Mouse (Mus musculus) urinary bladder, postnatal 25 days (tissue): Measurements from ENCODE around the gene Tmem184c.

Experiments
- DNase-seq: peaks from one replicate; pipeline ENCODE4 v3.0.0; 2022; ENCODE audit warnings: low spot score

Gene Tmem184c

GRCm38 (mm10) chr8:77610374-77610969 is at the start of gene Tmem184c:
Tmem184c (minus strand) TSS chr8:77610698.
- peak; percentile 95 for DNase-seq

- no peak for DNase-seq
Measured at GRCm38 (mm10) chr8:77659534-77660080, 49.1 kb upstream of the Tmem184c start.

- DNase-seq: no peak
Measured at GRCm38 (mm10) chr8:77658356-77658755, 47.9 kb upstream of the Tmem184c start.

GRCm38 (mm10) chr8:77650646-77651190 is 40.2 kb upstream of the Tmem184c start:
- DNase-seq: no peak

DNA sequence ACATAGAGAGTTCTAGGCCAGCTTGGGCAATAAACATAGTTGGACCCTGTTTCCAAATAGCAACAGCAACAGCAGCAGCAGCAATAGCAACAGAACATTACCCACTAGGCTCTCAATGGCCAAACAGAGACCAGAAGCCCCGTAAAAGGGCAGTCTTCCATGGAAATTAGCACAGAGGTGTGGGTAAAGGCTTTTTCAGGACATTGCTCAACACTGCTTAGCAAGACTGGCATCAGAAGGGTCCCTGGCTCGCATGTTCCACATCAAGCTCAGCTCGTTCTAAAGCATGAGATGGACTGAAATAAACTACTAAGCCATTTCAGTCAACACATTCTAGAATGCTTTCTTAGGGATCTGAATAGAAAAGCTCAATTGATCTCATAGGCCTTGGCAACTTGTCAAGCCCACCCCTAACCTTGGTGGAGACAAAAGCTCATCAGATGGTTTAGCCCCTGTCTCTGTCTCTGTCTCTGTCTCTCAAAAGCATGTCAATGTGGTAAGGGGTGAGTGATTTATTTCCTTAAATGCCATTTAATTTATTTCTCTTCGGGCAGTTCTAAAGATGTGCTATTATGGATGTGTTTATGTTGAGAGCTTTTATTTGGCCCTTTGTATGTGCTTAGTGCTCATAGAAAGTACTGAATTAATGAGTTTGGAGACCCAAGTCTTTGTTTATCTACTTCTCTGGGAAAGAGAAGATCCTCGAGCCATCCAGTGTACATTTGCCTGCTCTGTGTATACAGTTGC is 29.8 kb upstream of the Tmem184c start:
- no peak for DNase-seq

DNA sequence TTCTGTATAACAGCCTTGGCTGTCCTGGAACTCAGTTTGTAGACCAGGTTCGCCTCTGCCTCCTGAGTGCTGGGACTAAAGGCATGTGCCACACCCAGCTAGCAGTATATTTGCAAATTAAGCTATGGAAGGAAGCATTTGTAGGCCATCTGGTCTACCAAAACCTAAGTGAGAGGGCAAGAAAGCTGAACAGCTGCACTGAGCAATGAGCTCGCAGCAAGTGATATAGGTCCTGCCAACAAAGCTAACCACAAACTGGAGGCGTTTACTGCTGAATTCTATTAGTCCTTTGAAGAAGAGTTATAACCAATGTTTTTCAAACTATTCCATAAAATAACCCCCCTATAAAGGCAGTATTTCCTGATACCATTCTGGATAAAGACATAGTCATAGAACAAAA is 27.1 kb upstream of the Tmem184c start:
- DNase-seq: no peak

DNA sequence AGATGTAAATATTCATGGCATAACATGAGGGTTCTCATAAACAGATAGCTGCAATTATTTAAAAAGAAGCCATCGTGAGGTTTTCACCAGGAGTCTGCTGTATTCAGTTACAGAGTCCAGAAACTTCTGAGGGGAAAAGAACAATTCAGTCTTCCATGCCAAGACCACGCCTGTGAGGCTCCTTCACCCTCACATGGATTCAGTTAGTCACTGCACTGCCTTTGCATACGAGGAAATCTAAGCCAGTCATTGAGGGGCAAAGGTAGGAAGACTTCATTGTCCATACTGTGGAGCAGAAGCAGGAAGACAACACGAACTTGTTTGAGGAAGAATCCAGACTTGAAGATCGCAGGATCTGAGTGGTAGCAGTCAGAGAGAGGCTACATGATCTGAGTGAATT is 23.5 kb upstream of the Tmem184c start:
- no peak for DNase-seq

GRCm38 (mm10) chr8:77633211-77633610 is 22.7 kb upstream of the Tmem184c start:
- DNase-seq: no peak

DNA sequence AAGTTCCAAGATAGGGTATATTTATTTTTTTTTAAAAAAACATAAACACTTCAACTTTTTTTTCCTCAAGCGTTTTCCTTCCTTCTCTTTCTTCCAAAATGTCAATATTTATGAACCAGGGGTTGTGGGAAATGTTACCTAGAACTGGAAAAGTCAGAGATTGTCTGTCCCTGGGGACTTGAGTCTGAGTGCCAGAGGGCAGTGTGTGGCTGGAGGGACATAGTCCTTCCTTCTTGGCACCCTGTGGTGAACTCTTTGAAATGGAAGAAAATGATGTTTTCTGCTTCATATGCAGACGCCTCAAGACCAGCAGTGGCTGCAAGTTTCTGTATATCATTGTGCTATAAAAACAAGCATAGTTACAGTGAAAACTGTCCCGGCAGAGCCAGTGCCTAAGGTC is 20.2 kb upstream of the Tmem184c start:
- DNase-seq: no peak

- peak; percentile 80 for DNase-seq
Measured at GRCm38 (mm10) chr8:77629858-77630537, 19.5 kb upstream of the Tmem184c start.

DNA sequence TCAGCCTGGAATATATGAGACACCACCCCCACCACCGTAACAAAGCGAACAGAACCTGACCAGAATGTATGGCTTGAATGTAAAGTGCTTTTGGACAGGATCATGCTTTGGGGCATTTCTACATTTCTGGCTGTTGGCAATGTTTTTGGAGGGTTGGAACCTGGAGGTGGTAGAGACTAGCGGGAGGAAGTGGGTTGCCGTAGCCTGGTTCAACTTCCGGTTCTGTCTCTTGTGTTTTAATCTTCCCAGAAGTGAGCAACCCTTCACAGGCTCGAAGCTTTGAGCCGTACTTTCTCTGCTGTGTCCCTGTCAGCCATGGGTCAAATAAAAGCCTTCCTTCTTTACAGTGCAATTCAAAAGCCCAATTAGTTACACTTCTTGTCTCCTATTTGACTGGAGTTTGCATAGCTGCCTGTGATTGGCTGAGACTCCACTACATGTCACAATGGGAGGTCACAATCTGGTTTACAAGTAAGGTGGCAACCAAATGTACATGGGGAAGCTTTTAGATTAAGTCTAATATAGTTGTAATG is 13.2 kb upstream of the Tmem184c start:
- no peak for DNase-seq

DNA sequence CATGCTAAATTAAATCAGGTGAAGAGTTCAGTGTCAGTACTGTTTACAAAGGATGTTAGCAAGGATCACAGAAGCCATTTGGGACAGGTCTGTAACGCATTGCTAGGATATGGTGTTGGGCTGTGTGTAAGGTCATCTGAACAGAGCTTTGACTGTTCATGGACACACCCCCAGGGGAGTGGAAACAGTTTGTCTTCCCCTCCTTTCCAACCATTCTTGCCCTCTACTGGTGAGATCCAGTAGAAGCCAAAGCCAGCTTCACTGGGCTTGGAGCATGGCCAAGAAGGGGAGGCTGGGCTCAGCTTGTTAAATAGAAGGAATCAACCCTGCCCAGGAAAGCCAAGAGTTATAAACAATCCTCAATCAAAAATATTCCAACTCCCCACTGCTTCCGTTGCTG is 7.4 kb upstream of the Tmem184c start:
- peak; percentile 37 for DNase-seq

DNA sequence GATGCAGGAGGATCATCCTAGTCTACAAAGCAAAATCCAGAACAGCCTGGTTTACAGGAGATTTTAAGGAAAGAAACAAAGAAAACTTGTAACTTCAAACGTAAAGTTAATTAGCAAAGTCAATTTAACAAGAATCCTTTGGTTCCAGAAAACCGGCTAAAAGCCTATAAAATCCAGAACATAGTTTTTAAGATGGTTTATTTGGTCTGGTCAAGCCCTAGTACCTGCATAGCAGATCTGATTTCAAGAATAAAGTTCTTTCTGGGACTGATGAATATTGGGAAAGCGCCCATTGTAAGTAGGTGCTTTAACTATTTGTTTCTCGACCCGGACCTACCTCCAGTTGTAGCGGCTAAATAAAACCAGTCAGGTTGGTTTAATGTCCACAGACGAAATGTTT is 877 bp downstream of the Tmem184c start:
- DNase-seq: no peak

DNA sequence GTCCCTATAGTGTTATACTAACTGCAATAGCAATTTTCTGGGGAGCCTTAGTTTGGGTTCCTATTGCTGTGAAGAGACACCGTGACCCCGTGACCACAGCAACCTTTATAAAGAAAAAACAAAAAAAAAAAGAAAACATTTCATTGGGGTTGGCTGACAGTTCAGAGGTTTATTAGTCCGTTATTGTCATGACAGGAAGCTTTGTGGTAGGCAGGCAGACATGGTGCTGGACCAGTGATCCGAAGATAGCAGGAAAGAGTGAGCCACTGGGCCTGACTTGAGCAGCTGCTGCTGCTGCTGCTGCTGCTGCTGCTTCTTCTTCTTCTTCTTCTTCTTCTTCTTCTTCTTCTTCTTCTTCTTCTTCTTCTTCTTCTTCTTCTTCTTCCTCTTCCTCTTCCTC is 26.3 kb downstream of the Tmem184c start:
- no peak for DNase-seq

DNA sequence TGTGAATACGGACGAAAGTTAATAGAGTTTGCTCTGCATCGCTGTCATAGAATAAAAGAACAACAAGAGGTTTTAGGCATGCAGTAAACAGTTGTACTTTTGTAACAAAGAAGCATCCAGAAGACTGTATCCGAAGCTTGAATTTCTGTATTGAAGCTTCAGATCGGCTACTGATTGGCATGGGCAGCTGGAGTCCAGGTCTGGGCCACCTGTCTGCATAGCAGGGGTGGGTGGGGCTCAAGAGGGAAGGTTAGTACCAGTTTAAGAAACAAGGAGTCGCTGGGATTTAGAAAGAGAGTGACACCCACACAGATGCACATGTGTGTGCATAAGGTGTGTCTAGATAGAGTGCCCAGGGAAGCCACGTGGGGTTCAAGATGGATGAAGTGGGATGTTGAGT is 32.8 kb downstream of the Tmem184c start:
- DNase-seq: no peak

DNA sequence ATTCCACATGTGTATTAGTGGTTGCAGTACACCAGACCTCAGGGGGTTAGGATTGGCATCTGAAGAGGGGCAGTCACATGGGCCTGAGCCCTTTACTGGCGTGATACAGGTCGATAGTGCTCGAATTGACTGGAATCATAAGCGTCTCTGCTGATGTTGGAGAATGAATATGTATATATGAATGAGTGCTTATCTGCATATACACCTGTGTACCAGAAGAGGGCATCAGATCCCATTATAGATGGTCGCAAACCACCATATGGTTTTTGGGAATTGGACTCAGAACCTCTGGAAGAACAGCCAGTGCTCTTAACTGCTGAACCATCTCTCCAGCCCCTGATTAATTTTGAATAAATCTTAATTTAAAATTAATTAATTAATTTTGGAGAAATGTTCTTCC is 36.3 kb downstream of the Tmem184c start:
- no peak for DNase-seq

GRCm38 (mm10) chr8:77561441-77561840 is 49.1 kb downstream of the Tmem184c start:
- DNase-seq: no peak

DNA sequence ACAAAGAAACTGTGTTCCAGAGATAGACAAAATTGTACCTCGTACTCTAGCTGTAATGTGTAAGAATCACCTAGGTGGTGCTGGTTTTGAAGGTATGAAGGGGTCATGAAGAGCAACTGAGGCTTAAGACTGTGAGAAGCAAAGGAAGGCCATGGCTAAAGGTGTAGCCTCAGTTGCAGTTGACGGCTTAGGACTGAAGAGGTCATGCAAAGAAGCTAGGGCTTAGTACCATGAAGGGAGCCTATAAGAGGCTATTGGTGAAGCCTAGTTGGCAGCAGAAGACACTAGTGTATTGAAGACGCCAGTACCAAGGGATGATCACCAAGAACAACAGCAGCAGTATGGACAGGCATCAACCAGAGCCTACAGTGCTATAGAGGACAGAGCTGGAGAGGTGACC is 58.0 kb downstream of the Tmem184c start:
- no peak for DNase-seq

- peak; percentile 8 for DNase-seq
Measured at GRCm38 (mm10) chr8:77549881-77550580, 60.5 kb downstream of the Tmem184c start.

DNA sequence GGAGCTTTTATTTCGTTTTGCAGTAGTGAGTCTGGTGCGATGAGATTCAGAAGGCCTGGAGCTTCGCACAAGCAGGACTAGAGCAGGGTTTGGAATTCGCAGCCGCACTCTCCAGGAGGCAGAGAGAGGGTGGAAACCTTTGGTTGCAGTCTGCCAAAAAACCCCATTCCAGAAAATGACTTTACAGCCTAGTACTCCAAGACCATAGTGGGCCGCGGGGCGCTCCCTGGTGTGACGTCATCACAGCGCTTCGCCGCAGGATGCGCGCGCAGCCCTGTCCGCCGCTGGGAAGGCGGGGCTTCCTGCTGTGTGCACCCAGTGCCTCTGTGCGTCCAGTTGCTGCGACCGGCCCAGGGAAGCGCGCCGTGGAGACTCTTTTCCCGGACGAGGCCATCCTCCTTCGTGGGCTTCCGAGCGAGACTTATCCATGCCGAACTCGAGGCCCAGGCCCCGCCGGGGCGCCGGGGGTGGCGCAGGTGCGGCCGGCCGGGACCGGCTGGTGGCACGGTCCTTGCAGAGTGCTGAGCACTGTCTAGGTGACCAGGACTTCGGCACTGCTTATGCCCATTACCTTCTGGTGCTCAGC is 61.3 kb downstream of the Tmem184c start, which contains the start of gene Prmt9:
Prmt9 (plus strand) TSS at position 277 of the 586 bp plus-strand sequence.
- peak; percentile 96 for DNase-seq
